Mouse (Mus musculus) heart, adult 2 months (tissue): ENCODE measurements around the gene Dip2c.

Source experiments
- CTCF ChIP-seq: fragments of 200-600 bp; IDR thresholded peaks from 2 replicates; pipeline ENCODE4 v1.8.1; 2022; ENCODE audit warnings: antibody characterized with exemption, mild to moderate bottlenecking, moderate library complexity
- EP300 ChIP-seq: fragments of 200-500 bp; IDR thresholded peaks from 2 replicates; pipeline ENCODE4 v1.6.1; 2011; ENCODE audit warnings: low read depth, low read length, control low read depth; ENCODE audit not compliant: insufficient read depth
- POLR2A ChIP-seq: fragments of 200-500 bp; IDR thresholded peaks from 2 replicates; pipeline ENCODE4 v1.6.1; 2011; ENCODE audit warnings: mild to moderate bottlenecking, low read depth, low read length, control low read depth; ENCODE audit not compliant: insufficient read depth

- TF ChIP-seq CTCF (no peak), POLR2A (no peak), EP300 (no peak)
Observed at GRCm38 (mm10) chr13:9289916-9290315, 13.6 kb downstream of the Dip2c start.
